Mouse (Mus musculus): Measurements from ENCODE around the gene Fblim1. TPM values are rescaled to one million over a fixed set of nuclear protein-coding genes. Genes with fewer than 3 reads are reported as not detected.

Fblim1 gene
- polyA plus RNA-seq, 1 experiment from 2014 or later = 1.7 TPM

Other genes with a start within 250 kb of the Fblim1 start
- 0.08 TPM in 1 of 2 replicates, not detected in the other for gene Fam131c, start 237.9 kb downstream of the Fblim1 start, polyA plus RNA-seq (2015; fragmentation: Nextera tagmentation; extraction: Ambion mirVana)
- not detected in 2 replicates for gene Clcnka, start 207.4 kb downstream of the Fblim1 start, polyA plus RNA-seq (2015; fragmentation: Nextera tagmentation; extraction: Ambion mirVana)
- gene Clcnkb, start 190.1 kb downstream of the Fblim1 start, polyA plus RNA-seq (2015; fragmentation: Nextera tagmentation; extraction: Ambion mirVana) = not detected in 2 replicates
- 0.24 and 0.47 TPM in 2 replicates for gene Hspb7, start 185.3 kb downstream of the Fblim1 start, polyA plus RNA-seq (2015; fragmentation: Nextera tagmentation; extraction: Ambion mirVana)
- not detected in 2 replicates for gene Srarp, start 170.0 kb downstream of the Fblim1 start, polyA plus RNA-seq (2015; fragmentation: Nextera tagmentation; extraction: Ambion mirVana)
- gene Zbtb17, start 161.4 kb downstream of the Fblim1 start, polyA plus RNA-seq (2015; fragmentation: Nextera tagmentation; extraction: Ambion mirVana) = 8.5 and 8.9 TPM in 2 replicates
- gene Spen, start 67.5 kb downstream of the Fblim1 start, polyA plus RNA-seq (2015; fragmentation: Nextera tagmentation; extraction: Ambion mirVana) = 4.7 and 5.6 TPM in 2 replicates
- gene Tmem82, start 12.5 kb upstream of the Fblim1 start, polyA plus RNA-seq (2015; fragmentation: Nextera tagmentation; extraction: Ambion mirVana) = 4.4 and 4.6 TPM in 2 replicates
- 0.07 TPM in 1 of 2 replicates, not detected in the other for gene Slc25a34, start 17.7 kb upstream of the Fblim1 start, polyA plus RNA-seq (2015; fragmentation: Nextera tagmentation; extraction: Ambion mirVana)
- gene Plekhm2, start 58.8 kb upstream of the Fblim1 start, polyA plus RNA-seq (2015; fragmentation: Nextera tagmentation; extraction: Ambion mirVana) = 1.1 and 2.0 TPM in 2 replicates
- 1.2 TPM in 1 of 2 replicates, not detected in the other for gene Rsc1a1, start 79.5 kb upstream of the Fblim1 start, polyA plus RNA-seq (2015; fragmentation: Nextera tagmentation; extraction: Ambion mirVana)
- 14.8 and 17.2 TPM in 2 replicates for gene Ddi2, start 117.3 kb upstream of the Fblim1 start, polyA plus RNA-seq (2015; fragmentation: Nextera tagmentation; extraction: Ambion mirVana)
- gene Agmat, start 140.6 kb upstream of the Fblim1 start, polyA plus RNA-seq (2015; fragmentation: Nextera tagmentation; extraction: Ambion mirVana) = 20.5 and 26.2 TPM in 2 replicates
- 2.0 and 2.2 TPM in 2 replicates for gene Dnajc16, start 184.8 kb upstream of the Fblim1 start, polyA plus RNA-seq (2015; fragmentation: Nextera tagmentation; extraction: Ambion mirVana)
- 9.7 and 9.9 TPM in 2 replicates for gene Casp9, start 187.5 kb upstream of the Fblim1 start, polyA plus RNA-seq (2015; fragmentation: Nextera tagmentation; extraction: Ambion mirVana)
- gene Cela2a, start 220.1 kb upstream of the Fblim1 start, polyA plus RNA-seq (2015; fragmentation: Nextera tagmentation; extraction: Ambion mirVana) = 0.14 and 3.3 TPM in 2 replicates
- not detected in 2 replicates for gene Ctrc, start 240.3 kb upstream of the Fblim1 start, polyA plus RNA-seq (2015; fragmentation: Nextera tagmentation; extraction: Ambion mirVana)

All from liver, embryonic 15.5 days (tissue).